Mouse (Mus musculus) forebrain, embryonic 15.5 days (tissue): ENCODE data around the gene Rrp8. TPM values are rescaled to one million over a fixed set of nuclear protein-coding genes. Genes with fewer than 3 reads are reported as not detected.

Experiments
- polyA plus RNA-seq: library from polyadenylated mRNA; unstranded; fragments of >200 nt; fragmentation: Nextera tagmentation; extraction: Ambion mirVana; gene quantifications from 2 replicates; pipeline ENCODE4 v1.2.1, GENCODE M21; 2015

Gene Rrp8
- polyA plus RNA-seq, 1 experiment from 2014 or later = 25.8 TPM

Other genes with a start within 250 kb of the Rrp8 start
- gene Smpd1, start 183.0 kb downstream of the Rrp8 start, polyA plus RNA-seq = 65.5 and 69.8 TPM in 2 replicates
- 249 and 255 TPM in 2 replicates for gene Apbb1, start 155.7 kb downstream of the Rrp8 start, polyA plus RNA-seq
- gene Hpx, start 137.2 kb downstream of the Rrp8 start, polyA plus RNA-seq = 0.11 and 0.24 TPM in 2 replicates
- 69.4 and 72.3 TPM in 2 replicates for gene Trim3, start 103.8 kb downstream of the Rrp8 start, polyA plus RNA-seq
- gene Timm10b, start 97.3 kb downstream of the Rrp8 start, polyA plus RNA-seq = 135 and 139 TPM in 2 replicates
- 80.6 and 85.6 TPM in 2 replicates for gene Arfip2, start 97.0 kb downstream of the Rrp8 start, polyA plus RNA-seq
- 6.9 and 14.7 TPM in 2 replicates for gene Gm45799, start 96.8 kb downstream of the Rrp8 start, polyA plus RNA-seq
- gene Dnhd1, start 86.6 kb downstream of the Rrp8 start, polyA plus RNA-seq = 0.42 and 0.86 TPM in 2 replicates
- gene Ilk, start 793 bp downstream of the Rrp8 start, polyA plus RNA-seq = 197 and 205 TPM in 2 replicates
- gene Taf10, start 7.0 kb upstream of the Rrp8 start, polyA plus RNA-seq = 106 and 114 TPM in 2 replicates
- 33.9 and 35.1 TPM in 2 replicates for gene Tpp1, start 14.8 kb upstream of the Rrp8 start, polyA plus RNA-seq
- gene Dchs1, start 50.3 kb upstream of the Rrp8 start, polyA plus RNA-seq = 20.3 and 22.0 TPM in 2 replicates
- 191 and 194 TPM in 2 replicates for gene Mrpl17, start 73.7 kb upstream of the Rrp8 start, polyA plus RNA-seq
- gene Gm4070, start 216.6 kb upstream of the Rrp8 start, polyA plus RNA-seq = 0.15 and 0.24 TPM in 2 replicates